Mouse (Mus musculus) megakaryocyte, embryonic 14.5 days (primary cell): ENCODE results near the gene Dlg3.

ENCODE experiments used
- FLI1 ChIP-seq: IDR thresholded peaks from 2 replicates; pipeline ENCODE4 v1.6.1; 2012; ENCODE audit warnings: low read length, inconsistent platforms, mixed read lengths
- GATA1 ChIP-seq: IDR thresholded peaks from 3 replicates; pipeline ENCODE4 v1.6.1; 2012; ENCODE audit warnings: mixed read lengths, low read length, inconsistent platforms, borderline replicate concordance

DNA sequence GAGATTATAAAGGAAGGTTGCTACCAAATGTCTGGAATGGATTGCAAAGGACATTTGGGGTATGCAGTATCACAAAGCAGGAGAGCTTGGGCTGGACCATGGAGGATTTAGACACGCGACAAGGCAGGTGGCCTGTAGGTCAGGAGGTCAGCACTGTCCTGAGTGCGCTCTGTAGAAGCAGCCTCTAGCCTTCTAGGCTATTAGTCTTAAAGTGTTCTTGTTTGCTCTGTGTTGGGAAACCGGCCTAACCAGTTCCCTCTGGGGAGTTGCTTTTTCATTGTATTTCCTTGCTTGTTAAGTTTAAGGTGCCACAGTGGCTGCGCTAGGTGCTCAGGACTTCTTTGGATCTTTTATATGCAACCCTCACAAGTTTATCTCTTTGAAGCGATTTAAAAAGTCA is 34.5 kb downstream of the Dlg3 start:
- TF ChIP-seq GATA1 (no peak), FLI1 (no peak)
